Mouse (Mus musculus): ENCODE measurements at regions not wholly inside any gene's neighbourhood (a gene's known extent, or its start where the extent isn't known, plus 50 kb on each side); places are given as distances from the start of the nearest gene placed in this dataset.

DNA sequence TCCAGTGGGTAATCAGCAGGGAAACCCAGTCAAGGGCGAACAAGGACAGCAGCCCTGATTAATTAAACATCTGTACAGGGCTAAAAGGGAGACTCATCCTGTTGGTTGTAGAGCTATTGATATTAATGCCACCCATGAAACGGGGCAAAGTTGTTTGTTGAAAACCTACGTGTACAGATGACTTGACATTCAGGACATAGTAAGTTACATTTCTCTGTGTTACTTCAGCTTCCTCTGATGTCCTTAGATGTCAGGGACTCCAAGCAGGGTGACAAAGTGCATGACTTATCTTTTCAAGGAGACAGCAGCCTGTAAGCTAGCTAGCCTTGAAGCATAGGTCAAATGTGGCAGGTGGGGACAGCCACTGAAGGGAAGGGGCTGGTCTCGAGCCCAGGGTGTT, 390.5 kb downstream of the Ccdc171 start:
- Histone ChIP-seq H3K4me3 (ENCODE audit: low read depth, low read length) (no peak overlapping the region), H3K4me2 (replicated peaks; ENCODE audit: low read depth, low read length) (no peak overlapping the region), H3K27me3 (replicated peaks; ENCODE audit: insufficient read depth, low read length) (no peaks in the 10 kb centered on the region), H3K36me3 (ENCODE audit: insufficient read depth, low read length) (no peaks in the 10 kb centered on the region), H3K9me3 (ENCODE audit: low read length) (no peaks in the 10 kb centered on the region), H3K9ac (replicated peaks; ENCODE audit: low read depth) (no peak overlapping the region), H3K4me1 (ENCODE audit: insufficient read depth, low read depth, low read length) (no peaks in the 10 kb centered on the region), H3K27ac (ENCODE audit: low read length) (no peak overlapping the region)
- no peak for ATAC-seq
- TF ChIP-seq CTCF (IDR thresholded peaks at IDR 0.05): no peak
- 49% methylated on average over 4 of the region's 4 CpGs for WGBS
- DNase-seq (ENCODE audit: low spot score): no peak

GRCm38 (mm10) chr4:83917009-83917408, 391.7 kb downstream of the Ccdc171 start:
- Histone ChIP-seq H3K27ac (ENCODE audit: low read length) (no peak overlapping the region), H3K9ac (replicated peaks; ENCODE audit: low read depth) (no peak overlapping the region), H3K4me3 (ENCODE audit: low read depth, low read length) (no peak overlapping the region), H3K4me2 (replicated peaks; ENCODE audit: low read depth, low read length) (no peak overlapping the region), H3K9me3 (ENCODE audit: low read length) (no peaks in the 10 kb centered on the region), H3K27me3 (replicated peaks; ENCODE audit: insufficient read depth, low read length) (no peaks in the 10 kb centered on the region), H3K4me1 (ENCODE audit: insufficient read depth, low read depth, low read length) (no peaks in the 10 kb centered on the region), H3K36me3 (ENCODE audit: insufficient read depth, low read length) (no peaks in the 10 kb centered on the region)
- no peak for TF ChIP-seq EP300 (IDR thresholded peaks at IDR 0.05)
- no peak for TF ChIP-seq CTCF (IDR thresholded peaks at IDR 0.05)
- no peak for DNase-seq (ENCODE audit: low spot score)
- 78% methylated on average over 4 of the region's 4 CpGs for WGBS
- ATAC-seq: no peak

DNA sequence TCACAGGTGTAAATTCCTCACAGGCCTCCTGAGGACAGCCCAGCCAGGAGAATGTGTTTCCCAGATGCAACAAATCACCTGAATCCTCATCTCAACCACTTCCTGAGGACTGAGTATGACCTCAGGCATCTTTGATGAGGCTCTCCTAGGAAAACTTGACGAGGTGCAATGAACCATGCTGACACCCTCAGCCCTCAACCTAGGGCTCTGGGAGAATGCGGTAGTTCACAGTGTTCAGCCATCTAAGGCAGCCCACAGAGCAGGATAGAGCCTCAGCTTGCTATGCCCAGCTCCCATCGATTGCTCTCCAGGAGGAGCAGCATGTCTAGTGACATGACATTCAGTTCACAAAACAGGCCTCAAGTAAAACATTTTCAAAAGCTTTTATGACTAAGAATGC, 392.7 kb downstream of the Ccdc171 start:
- H3K4me2 ChIP-seq (replicated peaks; ENCODE audit: low read depth, low read length): no peak overlapping the region
- no peak overlapping the region for H3K4me3 ChIP-seq (ENCODE audit: low read depth, low read length)
- ATAC-seq: no peak
- H3K27ac ChIP-seq (ENCODE audit: low read length): no peak overlapping the region
- 70% methylated on average over 3 of the region's 3 CpGs for WGBS
- no peak for DNase-seq (ENCODE audit: low spot score)
- H3K9ac ChIP-seq (replicated peaks; ENCODE audit: low read depth): no peak overlapping the region
- no peaks in the 10 kb centered on the region for H3K36me3 ChIP-seq (ENCODE audit: insufficient read depth, low read length)
- no peaks in the 10 kb centered on the region for H3K4me1 ChIP-seq (ENCODE audit: insufficient read depth, low read depth, low read length)
- H3K27me3 ChIP-seq (replicated peaks; ENCODE audit: insufficient read depth, low read length): no peaks in the 10 kb centered on the region
- TF ChIP-seq EP300 (IDR thresholded peaks at IDR 0.05) (no peak), CTCF (IDR thresholded peaks at IDR 0.05) (no peak)
- H3K9me3 ChIP-seq (ENCODE audit: low read length): no peaks in the 10 kb centered on the region

DNA sequence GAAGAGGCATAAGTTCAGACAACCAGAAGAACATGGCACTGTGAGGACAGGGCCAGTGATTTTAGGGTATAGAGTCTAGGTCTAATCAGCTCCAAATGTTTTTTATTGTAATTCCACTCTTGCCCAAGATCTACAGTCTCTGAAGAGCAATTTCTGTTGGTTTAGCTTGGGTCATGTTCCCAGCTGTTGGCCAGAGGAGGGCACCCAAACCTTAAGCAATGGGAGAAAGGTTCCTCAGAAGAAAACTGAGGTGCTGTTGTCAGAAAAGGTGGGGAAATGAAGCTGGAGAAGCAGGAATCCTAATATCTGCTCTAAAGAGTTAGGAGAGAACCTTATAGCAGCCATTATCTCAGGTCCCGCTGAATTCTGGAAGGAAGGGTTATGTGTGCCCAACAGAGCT, 393.7 kb downstream of the Ccdc171 start:
- H3K9ac ChIP-seq (replicated peaks; ENCODE audit: low read depth): no peak overlapping the region
- no peak for TF ChIP-seq EP300 (IDR thresholded peaks at IDR 0.05)
- TF ChIP-seq CTCF (IDR thresholded peaks at IDR 0.05): peak; percentile 41
- H3K4me1 ChIP-seq (ENCODE audit: insufficient read depth, low read depth, low read length): no peaks in the 10 kb centered on the region
- DNase-seq (ENCODE audit: low spot score) (no peak), ATAC-seq (no peak)
- no peaks in the 10 kb centered on the region for H3K27me3 ChIP-seq (replicated peaks; ENCODE audit: insufficient read depth, low read length)
- no peaks in the 10 kb centered on the region for H3K9me3 ChIP-seq (ENCODE audit: low read length)
- no peak overlapping the region for H3K4me3 ChIP-seq (ENCODE audit: low read depth, low read length)
- H3K27ac ChIP-seq (ENCODE audit: low read length): no peak overlapping the region
- no peaks in the 10 kb centered on the region for H3K36me3 ChIP-seq (ENCODE audit: insufficient read depth, low read length)
- 53% methylated on average over 1 of the region's 1 CpGs for WGBS
- no peak overlapping the region for H3K4me2 ChIP-seq (replicated peaks; ENCODE audit: low read depth, low read length)

- H3K27ac ChIP-seq (ENCODE audit: low read length): no peak overlapping the region
- no peak overlapping the region for H3K9ac ChIP-seq (replicated peaks; ENCODE audit: low read depth)
- DNase-seq (ENCODE audit: low spot score): no peak
- H3K9me3 ChIP-seq (ENCODE audit: low read length): no peaks in the 10 kb centered on the region
- H3K27me3 ChIP-seq (replicated peaks; ENCODE audit: insufficient read depth, low read length): no peaks in the 10 kb centered on the region
- no peaks in the 10 kb centered on the region for H3K36me3 ChIP-seq (ENCODE audit: insufficient read depth, low read length)
- H3K4me3 ChIP-seq (ENCODE audit: low read depth, low read length): no peak overlapping the region
- ATAC-seq: no peak
- H3K4me2 ChIP-seq (replicated peaks; ENCODE audit: low read depth, low read length): no peak overlapping the region
- TF ChIP-seq CTCF (IDR thresholded peaks at IDR 0.05): peak; percentile 27
- no peak for TF ChIP-seq EP300 (IDR thresholded peaks at IDR 0.05)
- 63% methylated on average over 8 of the region's 8 CpGs for WGBS
- H3K4me1 ChIP-seq (ENCODE audit: insufficient read depth, low read depth, low read length): no peaks in the 10 kb centered on the region
Measured at GRCm38 (mm10) chr4:83925118-83925842, 399.9 kb downstream of the Ccdc171 start.

- ATAC-seq: no peak
Measured at GRCm38 (mm10) chr4:83926195-83926731, 400.9 kb downstream of the Ccdc171 start.

More at GRCm38 (mm10) chr4:83926195-83926731, 400.9 kb downstream of the Ccdc171 start:
- H3K4me3 ChIP-seq (ENCODE audit: low read depth, low read length): no peak overlapping the region
- DNase-seq (ENCODE audit: low spot score): no peak
- no peaks in the 10 kb centered on the region for H3K4me1 ChIP-seq (ENCODE audit: insufficient read depth, low read depth, low read length)
- TF ChIP-seq CTCF (IDR thresholded peaks at IDR 0.05) (no peak), EP300 (IDR thresholded peaks at IDR 0.05) (no peak)
- H3K36me3 ChIP-seq (ENCODE audit: insufficient read depth, low read length): no peaks in the 10 kb centered on the region
- H3K4me2 ChIP-seq (replicated peaks; ENCODE audit: low read depth, low read length): no peak overlapping the region
- WGBS: 30% methylated on average over 11 of the region's 11 CpGs
- no peaks in the 10 kb centered on the region for H3K27me3 ChIP-seq (replicated peaks; ENCODE audit: insufficient read depth, low read length)
- H3K9ac ChIP-seq (replicated peaks; ENCODE audit: low read depth): no peak overlapping the region
- H3K27ac ChIP-seq (ENCODE audit: low read length): no peak overlapping the region
- H3K9me3 ChIP-seq (ENCODE audit: low read length): no peaks in the 10 kb centered on the region

All from lung, postnatal 0 days (tissue).